Mouse (Mus musculus) frontal cortex, postnatal 36 days (tissue): ENCODE measurements at regions not wholly inside any gene's neighbourhood (a gene's known extent, or its start where the extent isn't known, plus 50 kb on each side); places are given as distances from the start of the nearest gene placed in this dataset.

ENCODE experiments used
- DNase-seq, 2 experiments: peaks; one replicate each; pipeline ENCODE4 v3.0.0; 2022; ENCODE audit warnings: low spot score in 2 of 2

GRCm38 (mm10) chr7:135818298-135818697 lies 102.1 kb upstream of the Mki67 start:
- DNase-seq: no peak

DNA sequence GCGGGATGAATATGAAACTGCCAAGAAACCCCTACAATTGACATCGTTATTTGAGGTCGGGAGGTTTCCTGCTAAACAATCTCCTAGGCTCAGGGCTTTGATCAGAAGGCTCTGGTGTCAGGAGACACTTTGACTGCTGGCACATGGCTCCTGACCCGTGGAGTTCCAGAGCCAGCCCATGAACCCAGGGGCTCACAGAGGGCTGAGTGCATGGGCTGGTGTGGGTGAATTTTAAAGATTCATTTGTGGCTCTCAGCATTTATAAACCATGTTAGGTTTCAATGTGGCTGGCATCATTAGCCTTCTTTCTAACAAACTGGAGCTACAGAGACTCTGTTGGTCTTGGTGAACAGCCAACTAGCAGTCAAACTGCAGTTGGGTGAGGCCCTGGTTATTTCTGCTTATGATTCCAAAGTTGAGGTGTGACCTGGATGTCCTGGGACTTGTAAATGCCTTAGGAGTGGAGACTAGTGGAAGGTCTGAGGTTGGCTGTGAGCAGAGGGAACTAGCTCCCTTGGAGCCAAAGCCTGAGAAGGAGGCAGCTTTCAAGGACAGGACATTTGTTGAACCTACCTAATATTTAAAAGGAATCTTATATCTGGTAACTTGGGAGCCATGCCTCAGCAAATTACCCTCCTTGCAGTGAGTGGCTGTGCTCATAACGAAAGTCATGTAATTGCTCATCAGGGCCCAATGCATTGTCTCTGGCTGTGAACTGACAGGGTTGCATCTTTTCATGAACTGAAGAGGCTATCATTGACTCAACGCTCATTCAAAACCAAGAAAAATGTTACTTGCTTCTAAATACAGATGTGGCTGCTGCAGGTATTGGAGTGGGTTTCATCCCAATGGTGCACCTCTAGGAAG lies 108.0 kb upstream of the Mki67 start:
- DNase-seq: no peak

DNA sequence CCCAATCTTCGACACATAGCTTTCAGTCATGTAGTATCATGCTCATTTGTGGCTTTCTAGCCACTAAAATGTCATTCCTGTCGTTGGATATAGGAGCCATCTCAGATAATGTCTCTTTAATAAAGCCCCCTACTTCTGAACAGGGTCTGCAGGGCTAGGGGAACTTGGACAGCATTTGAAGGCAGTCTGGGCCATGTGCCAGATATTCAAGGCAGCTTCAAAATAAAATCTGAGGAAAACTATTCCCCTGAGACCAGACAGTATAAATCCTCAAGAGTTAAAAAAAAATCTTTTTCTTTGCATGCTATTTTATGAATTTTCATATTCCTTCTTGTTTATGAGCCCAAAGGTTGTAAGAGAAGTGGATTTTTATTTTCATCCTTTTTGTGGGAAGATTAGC lies 113.1 kb upstream of the Mki67 start:
- no peak for DNase-seq

DNA sequence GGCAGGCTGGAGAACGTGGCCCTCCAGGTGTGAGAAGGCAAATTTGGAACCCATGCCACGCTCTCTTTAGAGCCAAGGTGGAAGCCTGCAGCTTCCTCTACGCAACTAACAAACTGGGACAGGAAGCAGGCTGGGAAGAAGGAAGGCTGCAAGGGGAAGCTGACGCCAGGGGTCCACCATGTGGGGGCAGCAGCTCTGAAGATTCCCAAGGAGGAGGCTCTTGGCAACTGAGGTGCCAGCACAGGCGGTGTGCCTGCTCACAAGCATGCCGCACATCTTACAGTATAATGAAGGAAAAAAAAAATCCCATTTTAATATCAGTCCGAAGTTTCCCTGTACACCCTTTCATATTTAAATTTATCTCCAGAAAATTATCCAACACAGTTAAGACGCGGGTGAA lies 117.3 kb upstream of the Mki67 start:
- peak; percentile 11 to 21 for DNase-seq

DNA sequence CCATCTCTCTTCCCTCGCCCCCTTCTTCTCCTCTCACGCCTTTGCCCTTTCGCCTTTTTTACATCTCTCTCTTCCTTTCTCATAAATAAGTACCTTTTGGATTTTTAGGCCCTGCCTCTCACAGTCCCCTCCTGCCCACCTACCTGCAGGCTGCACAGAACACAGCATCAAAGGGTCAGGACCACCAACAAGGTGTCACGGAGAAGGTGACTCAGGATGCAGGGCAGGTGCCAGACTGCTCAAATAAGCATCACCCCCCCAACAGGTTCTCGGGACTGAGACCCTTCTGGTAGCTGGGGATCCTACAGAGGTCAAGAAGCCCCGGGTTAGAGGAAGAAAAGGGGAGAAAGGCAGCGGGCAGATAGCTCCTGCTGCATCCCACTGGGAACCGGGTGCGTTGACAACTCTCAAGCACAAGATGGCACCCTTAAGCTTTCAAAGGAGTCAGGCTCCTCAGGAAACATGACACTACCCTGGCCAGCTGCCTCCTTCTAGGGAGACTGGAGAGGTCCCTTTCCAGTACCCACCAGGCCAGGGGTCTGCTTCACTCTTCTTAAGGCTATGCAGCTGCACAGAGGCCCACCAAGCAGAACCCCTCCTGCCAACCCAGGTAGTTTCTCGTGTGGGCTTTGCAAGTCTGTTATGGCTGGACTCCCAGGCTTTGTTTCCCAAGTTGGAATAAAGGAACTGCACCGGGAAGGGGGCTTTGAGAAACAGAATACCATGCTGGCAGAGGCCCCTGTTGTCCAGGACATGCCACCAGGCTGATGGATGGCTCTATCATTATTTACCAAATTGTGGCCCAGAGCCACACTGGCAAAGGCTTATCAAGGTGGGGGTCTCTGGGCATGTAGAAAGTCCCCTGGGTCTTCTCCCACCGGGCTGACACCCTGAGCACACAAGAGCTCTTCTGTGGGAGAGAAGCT lies 120.9 kb upstream of the Mki67 start:
- DNase-seq: peak; percentile 70 to 85

DNA sequence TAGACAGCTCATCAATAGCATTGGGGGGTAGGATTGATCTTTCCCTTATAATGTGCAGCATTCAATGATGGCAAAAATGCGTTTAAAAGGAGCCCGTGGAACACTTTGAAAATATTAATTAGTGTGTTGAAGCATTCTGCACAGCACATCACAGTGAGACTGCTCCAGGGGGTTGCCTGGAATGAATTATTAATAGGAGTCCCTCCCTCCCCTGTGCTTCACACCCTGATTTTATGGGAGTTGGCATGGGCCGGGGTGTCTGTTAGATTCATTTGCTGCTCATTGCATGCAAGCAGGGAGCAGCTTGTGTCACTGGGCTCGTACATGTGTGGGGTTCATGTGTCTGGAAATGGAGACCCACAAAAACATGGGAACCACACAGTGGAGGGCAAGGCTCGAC lies 127.9 kb upstream of the Mki67 start:
- DNase-seq: no peak

DNA sequence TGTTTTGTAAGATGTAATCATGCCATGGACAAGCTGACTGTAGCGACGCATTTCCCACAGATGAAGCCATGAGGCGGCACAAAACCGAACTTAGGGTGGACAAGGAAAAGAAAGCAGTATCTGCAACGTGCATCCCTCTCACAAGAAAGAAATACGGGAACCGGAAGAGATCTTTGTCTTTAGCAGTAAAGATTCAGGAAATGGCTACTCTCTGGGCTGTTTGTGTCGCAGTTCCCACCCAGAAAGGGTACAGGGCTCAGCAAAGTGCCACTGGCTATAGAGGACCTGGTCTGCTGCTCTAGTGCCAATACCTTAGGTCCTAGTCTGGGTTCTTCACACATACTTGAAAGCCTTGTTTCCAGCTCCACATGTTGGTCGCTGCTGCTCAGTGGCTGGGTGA lies 131.1 kb upstream of the Mki67 start:
- no peak for DNase-seq

DNA sequence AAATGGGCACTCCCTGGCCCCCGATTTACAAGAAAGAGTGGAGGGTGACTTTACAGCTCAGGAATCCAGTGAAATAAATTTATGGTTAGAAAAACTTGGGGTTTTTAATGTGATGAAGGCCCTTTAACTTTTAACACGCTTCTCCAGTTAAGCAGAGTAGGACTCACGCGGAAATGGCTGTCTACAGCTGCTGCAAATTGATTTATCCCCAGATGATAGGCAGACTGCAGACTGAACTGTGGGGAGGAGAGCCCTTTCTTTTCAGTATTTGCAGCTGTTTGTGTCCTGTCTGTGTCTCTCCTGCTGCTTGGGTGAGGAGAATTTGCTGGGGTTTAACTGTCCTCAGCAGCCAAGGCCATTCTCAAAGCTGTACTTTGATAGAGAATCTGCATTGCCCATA lies 132.0 kb upstream of the Mki67 start:
- DNase-seq: no peak

DNA sequence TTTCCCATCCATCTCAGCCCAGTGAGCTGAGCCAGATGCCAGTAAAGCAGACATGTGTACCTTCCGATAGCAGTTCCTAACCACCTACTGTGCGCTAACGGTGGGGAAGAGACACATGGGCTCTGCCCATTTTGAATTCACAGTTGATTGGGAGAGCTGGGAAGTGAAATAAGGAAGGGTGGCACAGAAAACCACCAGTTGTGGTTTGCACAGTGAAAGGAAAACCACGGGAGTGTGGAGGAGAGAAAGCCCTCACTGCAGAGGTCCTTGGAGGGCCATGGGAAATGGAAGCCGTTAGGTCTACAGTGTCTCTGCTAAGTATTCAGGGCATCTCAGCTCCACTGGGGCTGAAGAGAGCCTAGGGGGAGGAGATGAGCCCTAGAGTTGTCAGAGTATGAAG lies 132.7 kb upstream of the Mki67 start:
- no peak for DNase-seq

DNA sequence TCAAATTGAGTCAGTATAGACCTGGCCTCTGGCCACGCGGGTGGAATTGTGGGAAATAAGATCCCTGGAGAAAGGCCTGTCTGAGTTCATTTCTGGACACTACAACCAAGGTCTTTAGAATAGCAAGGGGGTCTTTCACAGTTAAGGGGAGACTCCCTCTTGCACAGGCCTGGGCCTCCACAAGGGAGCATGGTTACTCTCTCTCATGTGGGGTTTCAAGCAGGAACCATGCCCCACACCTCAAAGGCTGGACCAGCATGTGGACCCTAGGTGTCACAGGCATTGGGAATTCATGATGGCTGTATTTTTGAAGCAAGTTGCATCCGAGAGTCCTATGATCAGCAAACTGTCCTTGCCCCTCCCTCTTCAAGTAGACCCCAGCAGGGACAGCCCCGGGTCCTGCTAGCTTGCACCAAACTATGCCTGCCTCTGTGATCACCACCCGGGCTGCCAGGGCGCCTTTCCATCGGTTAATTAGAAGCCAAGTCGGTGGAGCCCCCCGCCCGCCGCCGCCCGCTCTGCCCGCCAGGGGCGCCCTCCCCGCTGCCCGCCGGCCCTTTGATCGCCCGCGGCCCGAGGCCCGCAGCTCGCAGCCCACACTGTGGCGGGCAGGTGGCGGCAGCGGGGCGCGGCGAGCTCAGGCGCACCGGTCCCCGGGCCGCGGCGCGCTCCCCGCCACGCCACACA lies 137.1 kb upstream of the Mki67 start:
- no peak for DNase-seq

- DNase-seq: no peak
These were observed 137.7 kb upstream of the Mki67 start for GRCm38 (mm10) chr7:135853814-135854324.

DNA sequence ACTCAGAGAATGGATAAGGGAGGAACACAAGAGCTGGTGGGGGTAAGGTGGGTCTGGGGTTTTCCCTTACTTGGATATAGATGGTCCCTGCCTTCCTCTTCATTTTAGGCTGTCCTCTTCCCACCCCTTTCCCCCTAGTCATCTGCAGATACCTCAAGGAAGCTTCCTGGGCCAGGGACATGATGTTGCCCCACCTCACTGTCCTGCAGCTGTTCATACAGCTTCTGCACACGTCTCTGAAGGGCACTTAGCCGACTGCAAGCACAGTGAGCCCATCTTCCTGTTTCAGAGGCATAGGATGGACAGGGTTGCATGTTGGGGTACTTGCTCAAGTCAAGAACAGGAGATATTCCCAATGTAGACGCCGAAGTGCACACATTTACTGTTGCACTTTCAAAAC lies 144.1 kb upstream of the Mki67 start:
- DNase-seq: no peak

GRCm38 (mm10) chr7:135860741-135861408 lies 144.7 kb upstream of the Mki67 start:
- no peak for DNase-seq

GRCm38 (mm10) chr7:135861409-135861805 lies 145.2 kb upstream of the Mki67 start:
- DNase-seq: no peak

- no peak for DNase-seq
These were observed 147.6 kb upstream of the Mki67 start for GRCm38 (mm10) chr7:135863581-135864426.

GRCm38 (mm10) chr7:135870981-135871380 lies 154.8 kb upstream of the Mki67 start:
- no peak for DNase-seq

GRCm38 (mm10) chr7:135877091-135877874 lies 161.1 kb upstream of the Mki67 start:
- no peak for DNase-seq

GRCm38 (mm10) chr7:135878750-135879149 lies 162.6 kb upstream of the Mki67 start:
- DNase-seq: no peak

GRCm38 (mm10) chr7:135880446-135880845 lies 164.3 kb upstream of the Mki67 start:
- no peak for DNase-seq

- no peak for DNase-seq
These were observed 166.1 kb upstream of the Mki67 start for GRCm38 (mm10) chr7:135882306-135882705.
